Mouse (Mus musculus) intestine, postnatal 0 days (tissue): Measurements from ENCODE around the gene Mepce. TPM values are rescaled to one million over a fixed set of nuclear protein-coding genes. Genes with fewer than 3 reads are reported as not detected.

Source experiments
- ATAC-seq: fragments of 200-750 bp; cut with Nextera tagmentation; 2 replicates; pipeline ENCODE4 v1.8.0; 2017; ENCODE audit warnings: mild to moderate bottlenecking, moderate TSS enrichment, moderate library complexity
- H3K27ac ChIP-seq: fragments of 300-500 bp; sonication (generic); 2 replicates; pipeline ENCODE4 v1.5.1; 2014; ENCODE audit warnings: mild to moderate bottlenecking, low read depth, low read length, moderate library complexity
- H3K27me3 ChIP-seq: fragments of 300-500 bp; sonication (generic); replicated peaks from 2 replicates; pipeline ENCODE4 v1.6.1; 2014; ENCODE audit warnings: low read length, mixed read lengths; ENCODE audit not compliant: control insufficient read depth, insufficient read depth
- H3K36me3 ChIP-seq: fragments of 300-500 bp; sonication (generic); 2 replicates; pipeline ENCODE4 v1.6.1; 2014; ENCODE audit warnings: mild to moderate bottlenecking, moderate library complexity; ENCODE audit not compliant: control insufficient read depth, insufficient read depth
- H3K4me1 ChIP-seq: fragments of 300-500 bp; sonication (generic); replicated peaks from 2 replicates; pipeline ENCODE4 v1.6.1; 2014; ENCODE audit warnings: antibody characterized with exemption, low read length, mixed read lengths; ENCODE audit not compliant: control insufficient read depth, insufficient read depth
- H3K4me2 ChIP-seq: fragments of 300-500 bp; sonication (generic); replicated peaks from 2 replicates; pipeline ENCODE4 v1.6.1; 2014; ENCODE audit warnings: low read depth, mild to moderate bottlenecking, moderate library complexity
- H3K4me3 ChIP-seq: fragments of 300-500 bp; sonication (generic); 2 replicates; pipeline ENCODE4 v1.5.1; 2014; ENCODE audit warnings: low read depth, low read length
- H3K9ac ChIP-seq: fragments of 300-500 bp; sonication (generic); 2 replicates; pipeline ENCODE4 v1.6.1; 2014; ENCODE audit warnings: mild to moderate bottlenecking, low read depth, low read length
- H3K9me3 ChIP-seq: fragments of 300-500 bp; sonication (generic); 2 replicates; pipeline ENCODE4 v1.6.1; 2016; ENCODE audit warnings: mixed run types; ENCODE audit not compliant: control insufficient read depth
- CTCF ChIP-seq: sonication (generic); IDR thresholded peaks from 2 replicates; pipeline ENCODE4 v1.5.1; 2016; ENCODE audit warnings: low read depth, mild to moderate bottlenecking, control low read depth, antibody characterized with exemption, moderate library complexity
- WGBS: fragments of 180-500 bp; shearing (Covaris S2); extraction: QIAGEN DNeasy Blood & Tissue Kit; methylation state at CpG from one replicate; pipeline ENCODE4 v1.1.7; 2014; 5-methylcytosine and 5-hydroxymethylcytosine counted together
- polyA plus RNA-seq: library from polyadenylated mRNA; unstranded; fragments of >200 nt; fragmentation: Nextera tagmentation; extraction: Ambion mirVana; gene quantifications from 2 replicates; pipeline ENCODE4 v1.2.1, GENCODE M21; 2015

The Mepce gene
- polyA plus RNA-seq, 1 experiment from 2014 or later: 10.8 TPM

GRCm38 (mm10) chr5:137745214-137746171 is 42.0 kb downstream of the Mepce start, which contains the start of gene Tsc22d4:
Gene Tsc22d4, plus strand, starts transcription at chr5:137745730.
- TF ChIP-seq CTCF: no peak
- Histone ChIP-seq H3K9ac (peak within 1 kb of the TSS; percentile 86), H3K27ac (peak within 1 kb of the TSS; percentile 98), H3K9me3 (no peaks in the 10 kb centered on the region), H3K36me3 (peaks cover 6% of the 10 kb centered on the region; the same call in 1 of the 2 replicates), H3K4me3 (peak within 1 kb of the TSS; percentile 82), H3K27me3 (no peaks in the 10 kb centered on the region), H3K4me2 (peak within 1 kb of the TSS; percentile 95), H3K4me1 (peaks cover 8% of the 10 kb centered on the region; the same call in 1 of the 2 replicates)
- 2% methylated on average over 28 of the region's 28 CpGs for WGBS
- peak; percentile 69 for ATAC-seq

GRCm38 (mm10) chr5:137744197-137744596 is 43.3 kb downstream of the Mepce start:
- H3K9ac ChIP-seq: no peak overlapping the region
- no peak overlapping the region for H3K27ac ChIP-seq
- no peaks in the 10 kb centered on the region for H3K9me3 ChIP-seq
- H3K4me2 ChIP-seq: no peak overlapping the region
- H3K27me3 ChIP-seq: no peaks in the 10 kb centered on the region
- H3K4me3 ChIP-seq: no peak overlapping the region
- no peak for TF ChIP-seq CTCF
- 86% methylated on average over 7 of the region's 7 CpGs for WGBS
- ATAC-seq: no peak
- H3K4me1 ChIP-seq: peaks cover 4% of the 10 kb centered on the region; the same call in 1 of the 2 replicates
- H3K36me3 ChIP-seq: peaks cover 2% of the 10 kb centered on the region; the same call in 1 of the 2 replicates

GRCm38 (mm10) chr5:137742836-137743235 is 44.6 kb downstream of the Mepce start:
- TF ChIP-seq CTCF: no peak

GRCm38 (mm10) chr5:137742048-137742447 is 45.4 kb downstream of the Mepce start:
- Histone ChIP-seq H3K4me2 (peak overlapping the region; percentile 92), H3K9ac (peak overlapping the region; percentile 62; the same call in 1 of the 2 replicates), H3K4me3 (peak overlapping the region; percentile 65; the same call in 1 of the 2 replicates), H3K27me3 (no peaks in the 10 kb centered on the region), H3K4me1 (no peaks in the 10 kb centered on the region), H3K36me3 (no peaks in the 10 kb centered on the region; the same call in 1 of the 2 replicates), H3K27ac (peak overlapping the region; percentile 83), H3K9me3 (no peaks in the 10 kb centered on the region)
- no peak for TF ChIP-seq CTCF
- WGBS: 43% methylated on average over 10 of the region's 10 CpGs
- no peak for ATAC-seq

More at GRCm38 (mm10) chr5:137742836-137743235, 44.6 kb downstream of the Mepce start:
- no peak overlapping the region for H3K4me3 ChIP-seq
- WGBS: 90% methylated on average over 6 of the region's 6 CpGs
- H3K4me2 ChIP-seq: no peak overlapping the region
- no peak overlapping the region for H3K9ac ChIP-seq
- H3K36me3 ChIP-seq: no peaks in the 10 kb centered on the region; the same call in 1 of the 2 replicates
- no peaks in the 10 kb centered on the region for H3K27me3 ChIP-seq
- no peak for ATAC-seq
- H3K9me3 ChIP-seq: no peaks in the 10 kb centered on the region
- no peak overlapping the region for H3K27ac ChIP-seq
- no peaks in the 10 kb centered on the region for H3K4me1 ChIP-seq

GRCm38 (mm10) chr5:137741023-137741931 is 46.2 kb downstream of the Mepce start, which contains the start of gene Nyap1:
Gene Nyap1, minus strand, starts transcription at chr5:137741607.
- TF ChIP-seq CTCF: peak; percentile 87
- Histone ChIP-seq H3K27ac (peak within 1 kb of the TSS; percentile 83), H3K9ac (peak within 1 kb of the TSS; percentile 62), H3K9me3 (no peaks in the 10 kb centered on the region), H3K4me2 (peak within 1 kb of the TSS; percentile 92), H3K4me3 (peak within 1 kb of the TSS; percentile 65), H3K27me3 (no peaks in the 10 kb centered on the region), H3K4me1 (no peaks in the 10 kb centered on the region), H3K36me3 (no peaks in the 10 kb centered on the region; the same call in 1 of the 2 replicates)
- under 1% methylated on average over 69 of the region's 71 CpGs for WGBS
- ATAC-seq: peak; percentile 88
